Mouse (Mus musculus) regulatory T cell (primary cell): ENCODE results near the gene Mef2a.

Experiments used
- in situ Hi-C: fragments of 300-600 bp; cut with MboI, MseI; formaldehyde crosslinking; loops from one replicate; pipeline ENCODE4 v1.15.1; 2025; ENCODE audit warnings: high pct_unique_total_duplicates

Gene Mef2a

GRCm38 (mm10) chr7:67372729-67373583, at the start of gene Mef2a:
Gene Mef2a (minus strand): TSS chr7:67372858.
- in situ Hi-C loops = no loop called here

- in situ Hi-C loops = no loop called here
These were observed 49.0 kb upstream of the Mef2a start for GRCm38 (mm10) chr7:67421476-67422186.

GRCm38 (mm10) chr7:67421088-67421475, 48.4 kb upstream of the Mef2a start:
- in situ Hi-C loops = no loop called here

- in situ Hi-C loops = no loop called here
These were observed 47.1 kb upstream of the Mef2a start for GRCm38 (mm10) chr7:67419591-67420314.

- in situ Hi-C loops = no loop called here
These were observed 45.5 kb upstream of the Mef2a start for GRCm38 (mm10) chr7:67418122-67418521.

GRCm38 (mm10) chr7:67414766-67415165, 42.1 kb upstream of the Mef2a start:
- in situ Hi-C loops = no loop called here

GRCm38 (mm10) chr7:67412686-67413085, 40.0 kb upstream of the Mef2a start:
- in situ Hi-C loops = no loop called here

DNA sequence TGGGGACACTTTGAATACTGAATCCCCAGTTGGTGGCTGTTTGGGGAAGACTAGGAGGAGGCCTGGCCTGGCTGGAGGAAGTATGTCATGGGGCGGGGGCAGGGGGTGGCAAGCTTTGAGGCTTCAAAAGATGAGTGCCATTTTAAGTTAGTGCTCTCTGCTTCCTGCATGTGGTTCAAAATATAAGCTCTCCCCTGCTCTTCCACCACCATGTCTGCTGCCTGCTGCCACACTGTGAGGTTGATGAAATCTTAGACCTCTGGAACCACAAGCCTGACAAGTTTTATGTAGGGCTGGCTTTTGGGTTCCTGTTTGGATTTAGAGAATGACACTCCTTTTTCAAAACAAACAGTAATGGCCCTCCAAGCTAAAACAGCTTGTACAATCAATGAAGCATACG, 34.4 kb upstream of the Mef2a start:
- in situ Hi-C loops = no loop called here

GRCm38 (mm10) chr7:67404176-67404575, 31.5 kb upstream of the Mef2a start:
- in situ Hi-C loops = no loop called here

DNA sequence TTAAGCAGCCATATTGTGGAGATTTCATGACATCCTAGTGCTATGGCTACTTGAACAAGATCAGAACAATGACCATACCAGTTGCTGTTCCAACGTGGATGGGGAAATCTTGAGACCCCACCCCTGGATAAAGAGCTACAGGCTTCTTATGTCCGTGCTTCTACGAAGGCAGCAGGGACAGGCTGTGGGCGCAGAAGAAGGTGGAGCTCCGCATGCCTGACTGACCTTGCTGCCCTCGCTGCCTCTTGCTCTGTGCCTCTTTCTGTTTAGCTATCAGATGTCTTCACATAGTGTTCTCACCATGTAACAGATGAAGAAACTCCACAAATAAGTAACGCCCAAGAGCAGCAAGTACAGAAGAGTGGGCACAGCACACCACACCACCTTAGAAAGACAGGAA, 29.7 kb upstream of the Mef2a start:
- in situ Hi-C loops = no loop called here

GRCm38 (mm10) chr7:67401379-67401778, 28.7 kb upstream of the Mef2a start:
- in situ Hi-C loops = no loop called here

DNA sequence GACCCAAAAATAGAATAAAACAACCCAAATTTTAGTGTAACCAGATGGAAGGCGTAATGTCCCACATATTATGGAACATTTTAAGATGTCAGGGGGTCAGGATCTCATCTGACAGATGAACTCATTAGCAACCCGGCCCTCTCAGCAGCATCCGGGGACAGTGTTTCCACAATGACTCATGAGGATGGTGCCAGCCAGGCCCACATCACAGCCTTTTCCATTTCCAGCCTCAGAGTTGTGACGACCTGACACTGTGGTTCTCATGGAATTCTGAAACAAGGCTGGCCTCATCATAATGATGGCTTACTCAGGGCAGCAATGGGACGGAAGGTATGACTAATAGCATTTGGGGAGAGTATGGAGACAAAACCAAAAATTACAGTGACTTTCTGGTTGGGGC, 18.1 kb upstream of the Mef2a start:
- in situ Hi-C loops = no loop called here

GRCm38 (mm10) chr7:67390095-67390494, 17.4 kb upstream of the Mef2a start:
- in situ Hi-C loops = no loop called here

DNA sequence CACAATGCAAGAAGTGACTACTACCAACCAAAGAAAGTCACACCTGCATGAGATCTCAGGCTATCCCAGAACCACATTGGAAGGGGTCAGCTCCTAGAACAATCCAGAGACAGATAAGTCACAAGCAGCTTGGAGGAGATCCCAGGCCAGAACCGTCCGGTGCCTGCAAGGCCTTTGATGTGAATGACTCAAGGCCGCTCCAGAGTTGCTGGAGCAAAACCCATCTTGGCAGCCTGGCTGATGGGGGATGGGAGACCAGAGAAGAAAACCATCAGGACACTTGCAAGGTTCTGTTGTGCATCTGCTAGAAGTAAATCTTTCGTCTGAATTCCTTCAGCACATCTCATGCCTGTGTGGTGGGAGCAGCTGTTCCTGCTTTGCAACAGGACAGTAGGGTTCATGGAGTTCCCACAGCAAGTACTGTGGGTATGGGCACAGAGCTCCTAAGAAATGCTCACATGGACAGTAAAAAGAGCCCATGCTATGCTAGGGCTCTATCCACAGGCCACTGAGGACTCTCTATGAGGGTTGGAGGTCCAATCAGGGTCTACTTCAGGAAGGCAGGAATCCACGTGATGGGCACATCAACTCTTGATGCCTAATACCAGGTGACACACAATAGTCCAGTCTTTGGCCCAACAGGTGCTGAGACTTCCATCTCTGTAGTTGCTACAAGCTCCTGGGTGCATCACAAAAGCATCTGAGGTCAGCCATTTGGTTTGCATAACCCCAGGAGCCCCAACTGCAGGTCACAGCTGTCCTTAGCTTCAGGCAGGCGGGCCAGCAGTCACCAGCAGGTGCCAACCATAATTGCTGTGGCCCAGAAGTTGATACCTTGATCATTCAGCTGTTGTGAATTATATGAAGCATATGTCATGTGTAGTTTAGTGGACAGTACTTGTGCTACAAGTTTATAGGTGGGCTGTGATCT, 12.5 kb upstream of the Mef2a start:
- in situ Hi-C loops = no loop called here

GRCm38 (mm10) chr7:67380174-67381129, 7.8 kb upstream of the Mef2a start:
- in situ Hi-C loops = no loop called here

DNA sequence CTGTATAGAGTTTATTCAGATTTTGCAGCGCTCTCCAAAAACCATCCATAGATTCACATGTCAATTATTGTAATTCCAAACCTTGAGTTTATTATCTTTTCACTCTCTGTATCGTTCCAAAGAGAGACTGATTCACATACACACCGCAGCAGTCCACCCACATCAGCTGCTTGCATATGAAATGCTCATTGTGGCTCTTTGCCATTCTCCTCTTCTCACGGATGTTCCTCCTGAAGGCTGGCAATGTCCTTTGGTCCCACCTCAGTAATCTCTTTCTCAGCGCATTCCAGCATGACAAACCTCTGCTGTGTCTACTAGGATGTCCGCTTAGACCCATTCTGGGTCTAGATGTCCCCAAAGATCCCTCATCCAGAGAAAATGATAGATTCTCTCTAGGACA, 4.1 kb upstream of the Mef2a start:
- in situ Hi-C loops = loop anchor here (5.0 kb wide), 1 partner anchor 51 kb away; no protein-coding TSS in a partner anchor

DNA sequence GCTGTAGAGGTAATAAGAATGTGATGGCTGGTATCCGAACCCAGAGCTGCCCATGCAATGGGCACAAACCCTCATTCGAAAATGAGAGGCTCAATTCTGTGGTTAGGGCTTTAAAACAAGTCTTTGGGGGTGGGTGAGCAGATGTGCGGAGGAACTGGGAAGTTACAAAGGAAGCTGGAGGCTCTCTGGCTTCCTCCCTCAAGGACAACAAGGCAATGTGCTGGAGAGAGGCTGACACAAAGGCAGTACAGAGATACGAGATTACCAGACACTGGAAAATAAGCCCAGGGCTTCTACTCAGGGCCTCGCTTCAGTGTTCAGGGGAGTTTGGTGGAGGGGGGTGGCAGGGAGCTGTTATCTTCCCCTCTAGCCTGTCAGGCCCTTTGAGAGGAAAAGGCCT, 1.3 kb upstream of the Mef2a start:
- in situ Hi-C loops = no loop called here

GRCm38 (mm10) chr7:67373584-67373960, 914 bp upstream of the Mef2a start:
- in situ Hi-C loops = no loop called here

DNA sequence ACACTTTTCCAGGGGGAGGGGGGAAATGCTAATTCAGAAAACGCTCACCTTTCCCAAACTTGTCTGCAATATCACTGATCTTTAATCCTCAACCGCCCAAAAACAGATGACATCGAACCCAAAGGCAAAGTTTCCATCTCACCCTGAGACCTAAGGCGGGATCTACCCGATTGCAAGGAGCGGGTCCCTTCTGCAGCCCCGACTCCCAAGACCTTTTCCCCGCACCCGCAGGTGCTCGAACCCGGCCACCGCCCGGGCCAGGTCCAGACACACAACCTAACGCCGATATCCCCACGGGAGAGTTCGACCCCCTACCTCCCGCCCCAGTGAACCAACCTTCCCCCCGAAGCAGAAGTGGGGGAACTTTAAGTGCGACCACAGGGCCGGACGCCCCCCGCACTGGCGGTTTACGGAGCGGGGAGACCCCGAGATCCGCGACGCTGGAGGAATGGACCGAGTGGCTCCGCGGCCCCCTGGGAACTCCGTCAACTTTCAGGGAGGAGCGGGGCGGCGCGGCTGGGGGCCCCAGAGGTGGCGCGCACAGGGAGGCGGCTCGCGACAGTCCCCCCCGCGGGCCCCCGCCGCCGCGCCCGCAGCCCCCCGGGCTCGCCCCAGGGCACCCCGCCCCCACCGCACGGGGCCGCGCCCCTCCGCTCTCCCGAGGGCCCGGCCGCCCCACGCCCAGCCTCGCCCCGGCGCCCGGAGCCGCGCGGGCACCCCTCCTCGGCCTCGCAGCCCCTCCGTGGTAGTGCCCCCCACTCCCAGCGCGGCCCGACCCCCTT, 576 bp downstream of the Mef2a start:
- in situ Hi-C loops = no loop called here
